Mouse (Mus musculus): ENCODE measurements around the gene Elmo1.

DNA sequence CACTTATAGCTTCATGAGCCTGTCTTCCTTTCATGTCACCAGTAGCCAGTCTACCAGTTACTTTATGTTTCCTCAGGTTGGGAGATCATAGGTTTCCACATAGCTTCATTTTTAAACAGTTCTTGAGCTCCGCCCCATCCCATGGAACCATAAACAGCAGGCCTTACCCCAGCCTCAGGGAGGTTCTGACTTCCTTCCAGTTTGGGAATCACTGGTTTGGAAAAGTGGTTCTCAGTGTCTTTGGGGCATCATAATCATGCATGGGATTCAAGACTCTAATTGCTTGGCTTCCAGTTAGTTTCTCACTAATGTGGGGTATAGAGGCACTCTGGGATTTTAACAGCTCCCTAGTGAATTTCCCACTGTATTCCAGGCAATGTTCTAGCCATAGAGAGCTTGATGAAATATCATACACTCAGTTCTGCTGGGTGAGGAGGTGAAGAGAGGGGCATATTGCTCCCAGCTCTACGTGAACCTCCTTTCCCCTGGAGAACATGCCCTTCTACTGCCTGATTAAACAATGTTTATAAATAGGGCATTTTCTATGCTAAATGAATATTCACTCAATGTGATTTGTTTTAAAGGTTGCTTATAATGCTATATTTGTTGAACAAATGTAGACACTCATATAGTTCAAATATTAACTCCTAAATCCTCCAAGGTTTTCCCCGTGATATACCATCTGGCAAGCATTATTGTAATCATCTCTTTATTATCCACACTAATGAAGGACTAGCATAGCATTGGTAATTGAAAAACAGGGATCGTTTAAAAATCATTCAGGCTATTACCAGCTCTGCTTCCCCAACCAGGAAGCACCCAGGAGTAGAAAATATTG is 244.9 kb downstream of the Elmo1 start:
- TF ChIP-seq ELF1 (IDR thresholded peaks at IDR 0.05; ENCODE audit: low read depth, low read length) = no peak
- no peak for TF ChIP-seq MYC (IDR thresholded peaks at IDR 0.05; ENCODE audit: low read depth, low read length)
- no peak for TF ChIP-seq MEF2A (IDR thresholded peaks at IDR 0.05; ENCODE audit: extremely low read depth, insufficient replicate concordance, low read depth, low read length, poor library complexity, severe bottlenecking)
- TF ChIP-seq POLR2A (IDR thresholded peaks at IDR 0.05; ENCODE audit: control insufficient read depth in 1 of 2, insufficient read depth in 1 of 2, low read depth in 1 of 2, low read length in 2 of 2, poor library complexity in 1 of 2) = no peak
- no peak for TF ChIP-seq CTCF (IDR thresholded peaks at IDR 0.05 in 2 of 3, conservative IDR thresholded peaks at IDR 0.05 in 1 of 3; ENCODE audit: control insufficient read depth in 1 of 3, insufficient read depth in 1 of 3, low read depth in 2 of 3, low read length in 3 of 3, poor library complexity in 1 of 3, severe bottlenecking in 1 of 3)
